Mouse (Mus musculus): ENCODE measurements around the gene Tex19.2.
"Not testable (repeated sequence)": the region's sequence is repeated elsewhere in the genome, so short reads cannot be mapped to it uniquely, and the experiment has no call there.

The Tex19.2 gene

GRCm38 (mm10) chr11:121111051-121111450, 7.4 kb downstream of the Tex19.2 start:
- DNase-seq (ENCODE audit: low spot score) = no peak

- no peak for DNase-seq (ENCODE audit: low spot score)
Observed at GRCm38 (mm10) chr11:121109986-121110385, 8.5 kb downstream of the Tex19.2 start.

- DNase-seq (ENCODE audit: low spot score) = no peak
Observed at GRCm38 (mm10) chr11:121108061-121108460, 10.4 kb downstream of the Tex19.2 start.

- DNase-seq (ENCODE audit: low spot score) = not testable (repeated sequence)
Observed at GRCm38 (mm10) chr11:121107242-121107641, 11.2 kb downstream of the Tex19.2 start.

- DNase-seq (ENCODE audit: low spot score) = no peak
Observed at GRCm38 (mm10) chr11:121101124-121101805, 17.2 kb downstream of the Tex19.2 start.

- DNase-seq (ENCODE audit: low spot score) = no peak
Observed at GRCm38 (mm10) chr11:121100692-121101091, 17.8 kb downstream of the Tex19.2 start.

- no peak for DNase-seq (ENCODE audit: low spot score)
Observed at GRCm38 (mm10) chr11:121099762-121100161, 18.7 kb downstream of the Tex19.2 start.

GRCm38 (mm10) chr11:121092606-121093585, 25.6 kb downstream of the Tex19.2 start:
- DNase-seq (ENCODE audit: low spot score) = no peak

GRCm38 (mm10) chr11:121090943-121091342, 27.5 kb downstream of the Tex19.2 start:
- no peak for DNase-seq (ENCODE audit: low spot score)

GRCm38 (mm10) chr11:121089756-121090546, 28.5 kb downstream of the Tex19.2 start:
- DNase-seq (ENCODE audit: low spot score) = no peak

- DNase-seq (ENCODE audit: low spot score) = no peak
Observed at GRCm38 (mm10) chr11:121088997-121089396, 29.5 kb downstream of the Tex19.2 start.

- no peak for DNase-seq (ENCODE audit: low spot score)
Observed at GRCm38 (mm10) chr11:121086296-121086695, 32.2 kb downstream of the Tex19.2 start.

- DNase-seq (ENCODE audit: low spot score) = no peak
Observed at GRCm38 (mm10) chr11:121085181-121085580, 33.3 kb downstream of the Tex19.2 start.

GRCm38 (mm10) chr11:121082857-121083500, 35.5 kb downstream of the Tex19.2 start:
- no peak for DNase-seq (ENCODE audit: low spot score)

- no peak for DNase-seq (ENCODE audit: low spot score)
Observed at GRCm38 (mm10) chr11:121082250-121082649, 36.2 kb downstream of the Tex19.2 start.

GRCm38 (mm10) chr11:121081120-121081519, 37.4 kb downstream of the Tex19.2 start, which contains the start of gene Sectm1a:
TSS of gene Sectm1a (minus strand) at chr11:121081220.
- DNase-seq (ENCODE audit: low spot score) = no peak

GRCm38 (mm10) chr11:121080330-121080729, 38.1 kb downstream of the Tex19.2 start:
- DNase-seq (ENCODE audit: low spot score) = no peak

GRCm38 (mm10) chr11:121075655-121076054, 42.8 kb downstream of the Tex19.2 start:
- DNase-seq (ENCODE audit: low spot score) = no peak

GRCm38 (mm10) chr11:121069662-121070061, 48.8 kb downstream of the Tex19.2 start:
- DNase-seq (ENCODE audit: low spot score) = not testable (repeated sequence)

GRCm38 (mm10) chr11:121067895-121068294, 50.6 kb downstream of the Tex19.2 start:
- no peak for DNase-seq (ENCODE audit: low spot score)

Data from urinary bladder, postnatal 25 days (tissue).